Mouse (Mus musculus) spleen, adult 18-20 months (tissue): ENCODE results near the gene Slc39a11.
A peak's percentile ranks its signal among the peaks of the same experiment; 100 is the strongest.

Experiments
- DNase-seq, 2 experiments: peaks; one replicate each; pipeline ENCODE4 v3.0.0; 2022; ENCODE audit warnings: mixed read lengths in 2 of 2

Gene Slc39a11

DNA sequence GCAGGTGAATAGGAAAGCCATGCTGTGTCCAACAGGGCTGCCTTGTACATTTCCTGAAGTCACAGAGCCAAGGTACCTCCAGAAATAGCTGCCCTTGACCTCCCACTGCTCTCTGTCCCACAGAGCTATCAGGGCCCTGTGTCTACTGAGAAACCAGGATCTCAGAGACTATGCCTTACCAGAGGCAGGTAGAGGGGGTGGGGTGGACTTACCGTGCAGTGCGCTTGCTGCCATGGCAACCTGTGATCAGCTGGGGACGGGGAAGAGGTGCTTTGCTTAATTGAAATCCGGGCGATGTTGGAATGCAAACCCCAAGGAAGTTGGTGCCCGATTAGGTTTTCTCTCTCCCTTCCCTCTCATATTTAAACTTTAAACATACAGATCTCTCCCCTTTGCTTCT, 260.2 kb downstream of the Slc39a11 start:
- no peak for DNase-seq

DNA sequence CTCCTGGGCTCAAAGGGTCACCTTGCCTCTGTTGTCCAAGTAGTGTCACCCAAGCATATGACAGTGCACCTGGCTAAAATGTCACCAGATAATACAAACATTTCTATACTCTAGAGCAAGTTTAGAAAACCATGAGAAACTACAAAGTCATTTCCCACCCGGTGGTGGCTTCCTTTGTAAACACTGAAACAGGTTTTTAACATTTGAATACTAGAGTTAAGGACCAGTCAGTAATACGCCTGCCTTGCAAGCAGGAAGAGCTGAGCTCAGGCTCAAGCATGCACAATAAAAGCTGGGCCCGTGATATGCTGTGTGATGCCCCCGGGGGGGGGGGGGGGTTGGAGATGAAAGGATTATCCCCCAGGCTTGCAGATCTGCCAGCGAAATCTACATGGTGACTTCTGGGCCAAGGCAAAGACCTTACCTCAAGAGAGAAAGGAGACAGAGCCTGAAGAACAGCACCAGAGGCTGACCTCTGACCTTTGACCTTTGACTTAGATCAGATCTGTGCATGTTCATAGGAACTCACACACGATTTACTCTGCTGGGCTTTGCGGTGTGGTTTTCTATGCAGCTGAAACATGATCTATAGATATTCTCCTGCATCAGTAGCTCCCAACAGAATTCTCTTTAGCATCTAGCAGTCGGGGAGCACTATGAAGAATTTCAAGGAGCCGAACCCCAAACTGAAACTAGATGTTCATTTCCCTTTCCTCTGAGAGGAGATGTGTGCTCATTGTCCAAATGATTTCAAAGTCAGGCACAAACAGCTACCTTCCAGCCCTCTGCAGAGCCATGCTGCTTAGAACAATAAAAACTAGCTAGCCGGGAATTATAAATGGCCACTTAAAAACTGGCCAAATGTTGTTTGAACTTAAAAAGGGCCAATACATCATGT, 267.0 kb downstream of the Slc39a11 start:
- no peak for DNase-seq

DNA sequence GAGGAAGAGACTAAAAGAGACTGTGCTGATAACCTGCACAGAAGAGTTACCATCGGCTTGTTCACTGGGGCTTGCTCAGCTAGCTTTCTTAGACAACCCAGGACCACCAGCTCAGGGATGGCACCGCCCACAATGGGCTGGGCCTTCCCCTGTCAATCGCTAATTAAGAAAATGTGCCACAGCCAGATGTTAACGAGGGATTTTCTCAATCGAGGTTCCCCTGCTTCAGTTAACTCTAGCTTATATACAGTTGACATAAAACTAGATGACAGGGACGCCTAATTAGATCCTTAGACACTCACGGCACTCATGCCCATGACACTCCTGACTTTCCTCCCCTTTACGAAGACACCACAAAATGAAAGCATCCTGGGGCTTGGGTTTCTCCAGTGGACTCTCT, 268.3 kb downstream of the Slc39a11 start:
- no peak for DNase-seq

DNA sequence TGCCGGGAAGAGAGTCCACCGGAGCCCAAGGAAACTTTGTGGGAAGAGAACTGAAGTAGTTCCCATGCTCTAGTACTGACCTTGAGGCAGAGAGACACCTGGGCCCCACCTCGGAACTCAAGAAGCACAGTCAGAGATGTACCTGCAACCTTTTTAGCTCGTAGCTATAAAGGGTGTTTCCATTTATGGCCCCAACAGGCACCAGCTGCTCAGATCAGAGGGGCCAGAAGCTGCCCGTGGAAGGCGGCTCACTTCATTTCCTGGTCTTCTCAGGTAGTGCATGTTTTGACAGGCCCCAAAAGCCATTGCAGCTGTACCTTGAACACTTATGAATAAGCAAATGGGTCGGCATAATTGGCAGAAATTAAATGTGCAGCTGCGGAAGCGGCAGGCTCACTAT, 271.0 kb downstream of the Slc39a11 start:
- no peak for DNase-seq

DNA sequence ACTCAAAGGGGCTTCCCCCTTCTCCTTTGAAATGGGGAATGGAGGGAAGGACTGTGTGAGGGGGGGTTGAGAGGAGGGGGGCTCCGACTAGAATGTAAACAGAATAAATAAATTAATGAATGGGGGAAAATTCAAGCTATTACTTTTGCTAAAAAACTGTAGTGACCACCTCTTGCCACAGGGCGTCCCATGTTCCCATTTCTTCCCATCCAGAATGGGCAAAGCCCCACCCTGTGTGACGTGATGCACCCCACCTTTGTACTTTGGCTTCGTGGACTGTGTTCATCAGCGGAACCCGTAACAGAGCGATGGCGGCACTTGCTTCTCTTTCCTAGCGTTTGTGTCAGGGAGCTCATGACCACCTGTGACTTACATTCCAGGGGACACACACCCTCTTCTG, 273.8 kb downstream of the Slc39a11 start:
- DNase-seq, result no peak

DNA sequence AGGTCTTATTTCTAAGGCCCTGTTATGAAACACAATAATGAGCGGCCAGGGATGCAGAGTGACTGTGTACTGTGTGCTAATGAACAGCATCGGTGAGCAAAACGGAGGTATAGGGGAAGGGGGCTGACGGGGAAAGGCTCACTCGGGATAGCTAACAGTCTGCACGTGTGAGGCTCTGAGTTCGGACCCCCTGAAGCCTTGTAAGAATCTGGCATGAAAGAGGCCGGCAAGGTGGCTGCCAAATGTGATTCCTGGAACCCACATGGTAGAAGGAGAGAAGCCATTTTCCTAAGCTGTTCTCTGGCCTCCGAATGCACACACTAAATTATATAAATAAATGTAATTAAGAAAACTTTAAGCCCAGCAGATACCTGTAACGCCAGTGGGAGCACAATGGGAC, 276.0 kb downstream of the Slc39a11 start:
- DNase-seq, result no peak

DNA sequence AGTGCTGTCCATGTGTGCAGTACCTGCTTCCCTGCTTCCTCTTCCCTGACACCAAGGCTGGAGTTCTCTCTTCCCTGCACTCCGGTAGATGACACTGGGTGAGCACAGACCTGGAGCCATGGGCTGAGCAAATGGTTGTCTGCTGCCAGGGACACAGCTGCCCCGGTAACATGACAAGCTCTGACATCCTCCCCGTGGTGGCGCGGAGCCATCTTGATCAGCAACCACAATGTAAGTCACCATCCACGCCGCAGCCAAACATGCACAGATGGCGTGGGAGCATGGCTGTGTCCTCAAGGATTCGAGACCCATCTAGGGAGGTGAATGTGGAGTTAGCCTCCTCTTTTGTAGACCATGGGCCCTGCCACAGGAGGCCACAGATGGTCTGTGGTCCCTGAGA, 276.5 kb downstream of the Slc39a11 start:
- DNase-seq, result no peak

DNA sequence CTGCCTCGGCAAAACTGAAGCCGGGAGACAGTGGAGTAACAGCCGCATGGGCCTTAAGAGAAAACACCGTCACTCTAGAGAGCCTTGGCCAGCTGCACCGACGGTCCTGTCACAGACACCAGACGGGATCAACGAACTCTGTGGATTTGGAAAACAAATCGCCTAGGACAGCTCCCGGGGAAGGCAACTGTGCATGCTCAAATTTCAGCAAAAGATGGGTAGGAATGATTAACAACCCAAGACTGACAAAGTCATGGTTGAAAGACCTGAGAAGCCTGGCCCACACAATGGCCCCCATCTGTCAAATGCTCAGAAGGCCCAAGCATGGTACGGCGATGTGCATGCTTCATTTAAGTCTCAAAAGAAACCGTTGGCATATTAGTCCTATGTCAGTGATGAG, 281.8 kb downstream of the Slc39a11 start:
- DNase-seq, result no peak

DNA sequence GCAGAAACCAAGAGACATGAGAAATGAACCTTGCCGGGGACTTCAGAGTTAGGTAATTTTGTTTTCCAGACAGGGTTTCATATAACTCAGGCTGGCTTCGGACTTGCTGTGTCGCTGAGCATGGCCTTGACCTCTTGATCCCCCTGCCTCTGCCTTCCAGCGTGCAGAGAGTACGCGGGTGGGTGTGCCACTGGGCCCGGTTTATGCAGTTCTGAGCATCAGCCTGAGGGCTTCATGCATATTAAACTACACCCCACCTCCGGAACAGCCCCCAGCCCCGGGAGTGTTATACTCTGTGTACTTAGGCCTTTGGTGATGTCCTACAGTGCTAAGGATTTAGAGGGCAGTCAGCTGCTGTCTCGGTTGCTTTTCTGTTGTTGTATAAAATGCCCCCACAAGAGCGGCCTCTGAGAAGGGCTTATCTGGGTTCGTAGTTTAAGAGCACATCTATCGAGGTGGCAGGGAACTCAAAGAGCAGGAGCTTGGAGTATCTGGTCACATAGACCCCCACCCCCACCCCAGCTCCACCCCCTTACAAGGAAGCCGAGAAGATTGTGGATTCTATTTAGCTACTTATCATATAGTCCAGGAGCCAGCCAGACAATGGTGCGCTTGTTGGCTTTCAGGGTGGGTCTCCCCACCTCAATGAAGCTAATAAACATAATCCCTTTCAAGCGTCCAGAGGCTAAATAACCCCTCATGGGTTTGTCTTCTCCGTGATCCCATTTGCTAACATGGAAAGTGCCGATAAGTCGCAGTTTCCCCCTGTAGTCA, 283.4 kb downstream of the Slc39a11 start:
- no peak for DNase-seq

DNA sequence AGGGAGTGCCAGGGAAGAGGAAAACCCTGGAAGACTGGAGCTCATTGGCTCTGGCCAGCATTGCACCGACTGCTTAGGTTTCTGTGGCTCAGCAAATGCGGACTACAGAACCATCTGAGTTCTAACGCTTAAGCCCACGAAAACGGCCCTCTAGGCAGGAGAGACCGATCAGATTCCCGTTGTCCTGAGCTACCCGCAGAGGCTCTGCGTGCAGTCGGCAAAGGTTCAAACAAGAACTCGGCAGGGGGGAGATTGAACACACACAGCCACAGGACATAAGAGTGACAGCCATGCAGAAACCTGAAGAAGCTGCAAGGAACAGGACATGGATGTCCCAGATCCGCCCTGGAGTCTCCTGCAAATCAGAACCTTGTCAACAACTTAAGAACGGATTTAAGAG, 286.1 kb downstream of the Slc39a11 start:
- no peak for DNase-seq

DNA sequence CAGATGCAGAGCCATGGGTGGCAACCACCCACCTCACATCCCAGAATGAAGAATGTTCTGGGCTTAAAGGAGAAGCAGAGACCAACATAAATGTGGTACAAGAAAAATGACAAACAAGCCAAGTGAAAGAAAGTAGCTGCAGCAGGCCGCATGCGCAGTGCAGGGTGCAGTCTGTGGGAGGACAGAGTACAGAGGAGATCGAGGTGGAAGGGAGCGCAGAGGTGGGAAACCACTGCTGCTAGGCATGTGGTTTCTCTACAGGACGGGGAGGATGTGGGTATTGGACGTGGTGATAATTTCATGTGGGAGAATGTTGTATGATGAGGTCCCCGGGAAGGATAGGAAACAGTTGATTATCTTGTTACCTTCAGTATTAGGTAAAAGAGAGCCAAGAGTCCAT, 287.3 kb downstream of the Slc39a11 start:
- no peak for DNase-seq

DNA sequence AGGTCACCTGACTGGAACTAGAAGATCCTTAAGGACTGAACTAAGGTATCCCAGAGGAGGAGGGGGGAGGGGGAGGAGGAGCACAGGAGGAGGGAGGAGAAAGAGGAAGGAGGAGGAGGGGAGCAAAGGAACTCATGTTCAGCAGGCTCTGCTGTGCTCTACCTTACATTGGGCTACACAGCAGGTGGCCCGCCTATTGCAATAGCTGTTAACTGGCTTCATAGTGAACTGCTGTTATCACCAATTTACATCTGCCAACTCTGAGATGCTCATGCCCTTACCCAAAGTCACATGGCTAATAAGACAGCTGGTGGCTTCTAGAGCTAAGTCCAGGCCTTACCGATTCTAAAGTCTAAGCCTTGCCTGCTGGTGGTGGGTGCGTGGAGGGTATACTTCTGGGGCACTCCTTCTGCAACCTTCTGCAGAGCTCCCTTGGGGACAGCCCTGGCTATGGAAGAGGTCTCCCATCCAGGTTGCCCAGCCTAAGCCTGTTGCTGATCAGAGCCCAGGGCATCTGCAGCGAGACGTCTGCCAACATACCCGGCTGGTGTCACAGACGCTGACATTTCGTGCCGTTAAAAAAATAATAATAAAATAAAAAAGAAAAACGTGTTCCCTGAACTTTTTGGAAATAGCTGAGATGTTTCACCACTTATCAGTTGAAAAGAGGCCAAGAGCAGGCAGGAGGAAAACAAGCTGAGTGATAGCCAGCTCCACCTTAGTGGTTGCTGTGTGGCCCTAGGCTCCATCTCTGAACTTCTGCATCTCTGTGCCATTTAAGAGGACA, 289.6 kb downstream of the Slc39a11 start:
- no peak for DNase-seq

DNA sequence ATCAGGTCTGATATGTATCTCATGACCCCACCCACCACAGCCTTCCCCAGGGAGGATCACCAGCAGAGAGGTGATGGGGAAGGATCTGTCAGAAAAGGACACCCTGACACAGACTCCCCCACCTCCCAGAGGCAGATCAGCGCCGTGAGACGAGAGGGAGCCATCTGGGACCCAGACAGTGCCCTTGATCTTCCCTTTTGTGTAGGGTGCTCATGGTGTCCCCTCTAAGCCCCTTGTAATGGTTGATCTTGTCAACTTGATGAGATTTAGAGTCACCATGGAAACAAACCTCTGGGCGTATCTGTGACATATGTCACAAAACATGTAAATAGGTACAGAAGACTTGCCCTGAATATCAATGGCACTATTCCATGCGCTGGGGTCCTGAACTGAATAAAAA, 293.9 kb downstream of the Slc39a11 start:
- DNase-seq, result no peak

DNA sequence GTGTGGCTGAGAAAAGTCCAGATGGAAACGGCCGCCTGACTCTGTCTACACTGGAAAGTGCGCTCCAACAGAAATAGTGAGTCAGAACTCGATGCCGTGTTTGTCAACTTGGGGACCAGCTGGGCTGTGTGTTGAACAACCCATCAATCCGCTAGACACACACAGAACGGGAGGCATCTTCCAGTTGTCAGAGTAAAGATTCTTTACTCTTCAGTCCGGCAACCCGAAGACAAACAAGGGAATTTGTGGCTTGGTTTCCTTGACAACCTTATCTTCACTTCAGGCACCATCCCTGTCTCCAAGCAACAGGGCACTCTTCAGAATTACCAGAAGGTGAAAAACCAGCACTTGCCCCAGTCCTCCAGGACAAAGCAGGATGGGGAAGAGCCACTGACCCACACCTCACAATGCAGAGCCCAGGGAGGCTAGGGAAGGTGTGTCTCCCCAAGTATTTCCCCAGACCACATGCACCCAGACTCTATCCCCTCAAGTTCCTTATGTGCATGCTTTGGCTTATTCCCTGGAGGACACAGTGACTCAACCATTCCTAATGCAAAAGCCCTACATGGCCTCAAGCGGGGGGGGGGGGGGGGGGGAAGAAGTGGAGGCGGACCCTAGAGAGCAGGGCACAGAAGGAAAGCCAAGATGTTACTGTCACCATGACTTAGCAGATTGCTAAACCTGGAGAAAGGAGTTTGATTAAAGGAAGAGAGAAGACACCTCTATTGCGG, 297.6 kb downstream of the Slc39a11 start:
- DNase-seq, result no peak

DNA sequence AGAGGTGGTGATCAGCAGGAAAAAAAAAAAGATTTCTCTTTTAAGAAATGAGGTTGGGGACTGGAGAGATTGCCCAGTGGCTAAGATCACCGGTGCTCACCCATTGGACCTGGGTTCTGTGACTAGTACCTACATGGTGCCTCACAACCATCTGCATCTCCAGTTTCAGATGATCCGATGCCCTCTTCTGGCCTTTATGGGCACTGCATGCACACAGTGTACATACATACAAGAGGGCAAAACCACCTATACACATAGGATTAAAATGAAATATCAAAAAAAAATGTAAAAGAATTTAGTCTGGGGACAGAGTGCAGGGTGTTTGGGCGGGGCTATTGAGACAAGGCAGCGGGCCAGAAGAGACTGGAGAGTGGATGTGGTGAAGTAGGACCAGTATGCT, 299.3 kb downstream of the Slc39a11 start:
- DNase-seq, result no peak

DNA sequence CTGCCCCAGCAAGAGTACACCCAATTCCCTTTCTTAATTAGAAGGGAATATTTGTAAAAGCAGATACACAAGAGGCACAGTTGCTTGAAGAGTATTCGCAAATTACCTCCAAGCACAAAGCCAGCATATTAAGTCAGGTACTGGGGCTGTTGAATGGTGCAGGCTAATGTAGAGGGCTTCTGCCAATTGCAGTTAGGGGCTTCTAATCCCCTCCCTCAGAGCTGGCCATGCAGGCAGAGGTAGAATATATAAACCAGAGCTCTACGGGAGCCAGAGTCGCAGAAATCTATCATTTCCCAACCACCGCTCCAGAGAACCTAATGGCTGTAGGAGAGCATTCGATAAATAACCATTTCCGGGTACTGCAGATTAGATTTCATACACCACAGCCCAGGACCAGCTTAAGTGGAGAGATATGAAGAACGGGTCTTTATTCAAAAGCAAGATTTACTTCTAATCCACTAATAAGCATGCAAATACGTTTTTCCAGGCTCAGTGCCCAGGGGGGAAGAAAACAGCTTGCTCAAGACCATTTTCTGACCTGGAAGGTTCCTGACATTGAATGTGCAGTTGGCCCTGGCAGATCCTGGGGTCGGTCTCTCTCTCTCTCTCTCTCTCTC, 302.9 kb downstream of the Slc39a11 start:
- DNase-seq, result no peak

DNA sequence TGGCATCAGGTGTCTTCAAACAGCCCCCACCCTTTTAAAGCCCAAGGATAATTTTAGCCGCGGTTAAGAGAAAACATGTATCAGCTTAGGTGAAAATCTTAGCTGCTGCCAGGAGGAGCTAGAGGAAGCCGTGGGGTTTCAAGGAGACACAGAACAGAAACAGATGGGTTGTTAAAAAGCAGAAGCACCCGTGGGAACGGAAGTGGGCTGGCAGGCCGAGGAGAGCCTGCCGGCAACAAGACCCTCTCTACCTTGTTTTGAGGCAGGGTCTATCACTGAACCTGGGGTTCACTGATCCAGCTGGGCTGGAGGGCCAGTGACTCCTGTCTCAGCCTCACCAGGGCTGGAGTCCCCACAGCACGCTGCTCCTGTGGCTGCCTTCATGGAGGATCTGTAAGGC, 310.1 kb downstream of the Slc39a11 start:
- peak; percentile 42 to 49 for DNase-seq

DNA sequence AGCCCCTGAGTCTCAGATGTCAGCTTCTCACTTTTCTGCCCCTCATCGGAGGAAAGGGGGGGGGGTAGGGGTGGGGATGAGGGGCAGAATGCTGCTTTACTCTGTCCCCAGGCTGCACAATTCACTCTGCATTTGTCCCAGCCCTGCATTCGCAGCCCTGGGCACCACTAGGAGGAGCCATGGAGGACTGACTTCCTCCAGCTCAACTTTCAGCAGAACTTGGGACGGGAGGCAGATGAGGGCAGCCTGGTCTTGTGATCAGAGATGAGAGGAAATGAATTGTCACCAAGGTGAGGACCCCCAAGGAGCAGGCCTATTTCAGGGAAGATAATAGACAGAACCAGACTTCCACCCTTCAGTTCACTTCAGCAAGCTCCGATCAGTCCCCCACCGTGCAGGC, 311.3 kb downstream of the Slc39a11 start:
- DNase-seq, result peak; percentile 16 to 41

DNA sequence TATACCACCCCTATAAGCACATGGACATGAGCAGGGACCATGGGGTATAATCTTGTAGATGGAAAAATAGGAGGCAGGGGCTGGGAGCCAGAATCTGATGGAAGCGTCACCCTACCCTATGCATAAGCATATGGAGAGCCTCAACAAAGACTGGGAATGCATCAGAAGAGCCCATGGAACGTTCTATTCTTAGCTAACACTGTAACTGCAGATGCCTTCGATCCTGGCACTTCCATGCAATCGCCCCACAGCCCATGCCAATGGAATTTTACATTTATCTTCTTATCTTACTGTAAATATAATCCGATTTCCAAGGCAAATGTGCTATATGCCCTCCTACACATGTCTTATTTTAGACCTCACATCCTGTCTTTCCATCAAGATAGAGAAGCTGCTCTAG, 314.2 kb downstream of the Slc39a11 start:
- no peak for DNase-seq

DNA sequence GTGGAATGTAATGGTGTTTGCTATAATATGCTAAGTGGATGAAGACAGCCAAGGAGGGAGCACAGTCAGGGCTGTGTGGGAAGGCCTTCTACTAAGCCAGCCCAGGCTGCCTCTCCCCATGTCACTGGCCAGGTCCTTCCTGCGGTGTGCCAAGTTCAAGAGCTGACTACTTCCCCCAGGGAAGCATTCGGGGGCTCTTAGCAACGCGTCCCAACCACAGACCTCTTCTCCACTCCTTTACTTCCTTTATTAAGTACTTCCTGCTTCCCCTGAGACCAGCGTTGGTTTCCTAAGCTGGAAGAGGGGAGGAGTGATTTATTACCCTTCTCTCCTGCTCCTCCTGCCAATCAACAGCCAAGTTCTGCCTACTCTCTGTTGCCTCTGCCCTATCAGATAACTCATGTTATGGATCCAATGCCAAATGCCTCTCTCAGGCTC, 315.4 kb downstream of the Slc39a11 start:
- DNase-seq, result no peak

DNA sequence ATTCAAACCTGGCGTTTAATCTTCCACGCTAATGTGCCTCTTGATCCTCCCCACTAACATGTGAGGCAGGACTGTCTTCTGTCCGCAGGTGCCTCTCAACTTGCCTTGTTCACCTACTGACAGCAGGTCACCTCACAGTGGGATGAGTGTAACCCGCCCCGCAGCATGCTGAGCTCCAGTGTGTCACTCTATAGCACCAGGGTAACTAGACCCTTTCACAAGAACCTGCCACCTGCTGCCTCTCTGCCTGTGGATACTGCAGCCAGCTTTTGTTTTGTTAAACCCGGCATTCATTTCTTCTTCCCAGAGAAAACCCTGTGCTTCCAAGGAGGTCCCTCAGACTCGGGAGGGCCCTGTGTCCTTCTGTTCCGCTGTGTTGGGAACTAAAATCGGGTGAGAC, 316.3 kb downstream of the Slc39a11 start:
- DNase-seq, result no peak

DNA sequence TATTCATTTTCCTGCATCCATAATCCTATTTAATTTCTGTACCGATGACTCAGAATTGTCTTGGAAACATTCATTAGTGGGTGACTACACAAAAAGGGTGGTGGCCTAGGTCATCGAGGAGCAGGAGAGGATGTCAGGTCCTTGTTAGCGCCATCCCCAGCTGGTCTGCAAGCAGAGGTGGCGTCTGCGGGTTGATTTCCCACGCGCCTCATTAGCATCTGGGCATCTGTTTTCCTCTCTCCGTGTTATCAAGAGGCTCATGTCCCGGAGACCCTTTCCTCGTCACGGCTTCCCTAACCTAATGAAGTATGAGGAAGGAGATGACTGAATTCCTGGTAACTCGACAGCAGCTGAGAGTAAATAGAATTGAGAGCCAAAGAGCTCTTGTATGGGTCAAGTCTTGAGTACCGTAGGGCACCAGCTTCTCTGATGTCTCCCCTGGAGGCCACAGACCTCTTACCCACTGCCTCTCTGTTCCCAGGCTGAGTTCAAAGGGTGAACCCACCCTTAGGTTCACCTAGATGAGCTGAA, 319.8 kb downstream of the Slc39a11 start:
- DNase-seq, result no peak
